In the genomic region with DNA sequence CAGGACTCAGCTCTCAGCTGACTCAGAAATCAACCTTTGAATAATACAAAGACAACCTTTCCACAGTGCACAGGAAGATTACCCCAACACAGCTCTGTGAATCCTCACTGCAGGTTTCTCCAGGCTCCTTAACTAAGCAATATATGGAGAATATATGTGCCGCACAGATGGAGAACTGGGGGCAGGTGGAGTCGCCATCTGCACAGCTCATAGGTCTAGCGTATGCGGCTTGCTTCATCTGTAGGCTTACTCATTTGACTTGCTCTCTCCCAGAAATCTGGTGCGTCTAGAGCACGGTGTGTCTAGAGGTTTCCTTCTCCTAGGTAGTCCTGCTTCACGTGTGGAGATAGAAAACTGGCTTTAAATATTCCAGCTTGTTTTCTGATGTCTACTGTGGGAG, we compare ENCODE assay signal across 18 mouse cellular contexts. TPM values are rescaled to one million over a fixed set of nuclear protein-coding genes. Genes with fewer than 3 reads are reported as not detected.
DNase-seq lines count a peak whose midpoint lies in the region; ATAC-seq lines count a peak whose summit lies in the region.
"Had no signal": no experiment of that assay in that cellular context is flagged by ENCODE, and none has a peak within 500 bp of the region (broad histone marks: within the 10 kb centered on the region; RNA-seq: fewer than 3 reads in every experiment).

No protein-coding gene starts in this region.

- no peaks in the 10 kb centered on the region for H3K9me3 ChIP-seq in heart, embryonic 12.5 days (replicated peaks)
- H3K9me3 ChIP-seq: heart, embryonic 15.5 days; neural tube, embryonic 12.5 days had no signal

- no peak overlapping the region for H3K9ac ChIP-seq in heart, embryonic 12.5 days
- H3K9ac ChIP-seq: heart, embryonic 15.5 days; hindbrain, embryonic 14.5 days; lung, embryonic 14.5 days; neural tube, embryonic 12.5 days had no signal

- 94% methylated on average over 7 of the region's 7 CpGs for WGBS in heart, embryonic 12.5 days

- 0 out of 2 replicates have a peak, but pooled peaks cover 2% of the 10 kb centered on the region for H3K4me1 ChIP-seq in heart, embryonic 12.5 days (replicated peaks)
- H3K4me1 ChIP-seq: heart, embryonic 15.5 days; neural tube, embryonic 12.5 days had no signal

- peaks cover 13% of the 10 kb centered on the region for H3K36me3 ChIP-seq in heart, embryonic 12.5 days
- H3K36me3 ChIP-seq: heart, embryonic 15.5 days; neural tube, embryonic 12.5 days had no signal

- H3K27ac ChIP-seq in heart, embryonic 12.5 days (ENCODE audit: poor library complexity, severe bottlenecking), result no peak overlapping the region
- H3K27ac ChIP-seq: heart, embryonic 15.5 days; hindbrain, embryonic 14.5 days; neural tube, embryonic 12.5 days had no signal

- H3K4me2 ChIP-seq in heart, embryonic 12.5 days, result no peak overlapping the region
- H3K4me2 ChIP-seq: heart, embryonic 15.5 days; hindbrain, embryonic 14.5 days; lung, embryonic 14.5 days; neural tube, embryonic 12.5 days had no signal

- H3K27me3 ChIP-seq in heart, embryonic 12.5 days (replicated peaks), result no peaks in the 10 kb centered on the region
- H3K27me3 ChIP-seq: CH12.LX; heart, embryonic 15.5 days; neural tube, embryonic 12.5 days had no signal

- DNase-seq in cerebellum, adult 11 months, result no peak
- DNase-seq in brain, embryonic 18.5 days (ENCODE audit: low read depth, low spot score), result peak; percentile 12
- DNase-seq in layer of hippocampus, adult 9-10 months (ENCODE audit: low spot score), result peak; percentile 27
- peak; percentile 84 for DNase-seq in right cerebral cortex, adult 18-20 months
- DNase-seq in kidney, postnatal 10 days, result no peak
- DNase-seq in liver, result no peak
- DNase-seq: cerebellum, adult 9-10 months; kidney, adult 2 months; lung, embryonic 14.5 days had no signal

- ATAC-seq in cerebellum, adult (ENCODE audit: insufficient number of reproducible peaks, low FRiP score, low TSS enrichment), result peak; percentile 56; the same call in 1 of the 2 replicates
- ATAC-seq in heart, embryonic 12.5 days (ENCODE audit: insufficient number of reproducible peaks, low FRiP score), result no peak
- ATAC-seq: midbrain, embryonic 16.5 days had no signal

- H3K4me3 ChIP-seq in heart, embryonic 12.5 days, result no peak overlapping the region
- H3K4me3 ChIP-seq: heart, embryonic 15.5 days; neural tube, embryonic 12.5 days had no signal

RNA-seq across cellular contexts. Expression of a gene that starts 37.7 kb away (rescaled TPM):
- not detected in 2 replicates for polyA plus RNA-seq in heart, embryonic 12.5 days (2016; fragmentation: Nextera tagmentation; extraction: Ambion mirVana)
- polyA plus RNA-seq: gonadal fat pad, adult 2 months; heart, embryonic 15.5 days; hindbrain, embryonic 14.5 days; kidney, adult 2 months; liver, adult 2 months; lung, embryonic 14.5 days; midbrain, embryonic 16.5 days; neural tube, embryonic 12.5 days had no signal

Comparison
In these comparisons a context has a peak if more than half of its experiments do, and no peak if none do; other contexts are left out.
1. DNase-seq: peak in brain, embryonic 18.5 days (single experiment), layer of hippocampus, adult 9-10 months (single experiment) and right cerebral cortex, adult 18-20 months (single experiment); none in cerebellum, adult 11 months (single experiment), kidney, postnatal 10 days (single experiment) and liver (single experiment).